Mouse (Mus musculus) CD8-positive naive resting alpha-beta T cell, adult 57 days (primary cell): ENCODE results near the gene Brap. TPM values are rescaled to one million over a fixed set of nuclear protein-coding genes. Genes with fewer than 3 reads are reported as not detected.

Experiments
- total RNA-seq: library from RNA; stranded (reverse); gene quantifications from one replicate; pipeline ENCODE4 v1.2.4, GENCODE M21; 2023

The Brap gene
- 103 TPM for total RNA-seq

DNA sequence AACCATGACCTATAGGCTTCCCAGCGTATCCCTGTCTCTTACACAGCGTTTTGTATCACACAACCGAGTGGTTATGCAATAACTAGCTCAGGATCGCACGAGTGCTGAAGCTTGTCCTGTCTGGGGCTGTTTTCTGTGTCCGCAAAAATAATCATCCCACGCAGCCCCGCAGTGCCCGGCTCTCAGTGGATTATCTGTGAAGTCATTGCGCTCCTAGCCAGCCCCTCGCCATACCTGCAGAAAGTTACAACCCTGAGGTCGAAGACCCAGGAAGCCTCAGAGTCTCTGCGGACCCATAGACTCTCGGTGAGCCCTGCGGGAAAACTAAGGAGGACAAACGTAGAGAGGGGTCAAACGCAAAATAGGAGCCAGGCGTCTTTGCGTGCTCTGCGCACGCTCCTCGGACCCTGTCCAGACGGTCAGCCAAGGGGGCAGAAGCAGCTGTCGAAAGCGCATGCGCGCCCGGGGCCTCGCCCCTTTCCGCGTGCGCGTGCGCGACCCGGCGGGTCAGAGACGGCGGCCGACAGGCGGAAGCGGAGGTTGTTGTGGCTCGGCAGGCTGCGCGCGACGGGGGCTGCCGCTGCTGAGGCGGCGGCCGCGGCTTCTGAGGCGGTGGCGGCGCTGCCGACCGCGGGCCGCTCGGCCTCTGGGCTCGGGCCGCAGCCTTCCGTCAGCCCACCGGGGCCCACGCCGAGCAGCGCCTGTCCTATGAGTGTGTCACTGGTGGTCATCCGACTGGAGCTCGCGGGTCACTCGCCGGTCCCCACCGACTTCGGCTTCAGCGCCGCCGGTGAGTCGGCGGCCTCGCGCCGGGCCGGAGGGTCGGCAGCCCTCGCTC, at the start of gene Brap, which contains the start of gene Acad10:
TSS of gene Brap (plus strand) at position 505 of the 838 bp plus-strand sequence.
TSS of gene Acad10 (minus strand) at position 456 of the 838 bp plus-strand sequence.

DNA sequence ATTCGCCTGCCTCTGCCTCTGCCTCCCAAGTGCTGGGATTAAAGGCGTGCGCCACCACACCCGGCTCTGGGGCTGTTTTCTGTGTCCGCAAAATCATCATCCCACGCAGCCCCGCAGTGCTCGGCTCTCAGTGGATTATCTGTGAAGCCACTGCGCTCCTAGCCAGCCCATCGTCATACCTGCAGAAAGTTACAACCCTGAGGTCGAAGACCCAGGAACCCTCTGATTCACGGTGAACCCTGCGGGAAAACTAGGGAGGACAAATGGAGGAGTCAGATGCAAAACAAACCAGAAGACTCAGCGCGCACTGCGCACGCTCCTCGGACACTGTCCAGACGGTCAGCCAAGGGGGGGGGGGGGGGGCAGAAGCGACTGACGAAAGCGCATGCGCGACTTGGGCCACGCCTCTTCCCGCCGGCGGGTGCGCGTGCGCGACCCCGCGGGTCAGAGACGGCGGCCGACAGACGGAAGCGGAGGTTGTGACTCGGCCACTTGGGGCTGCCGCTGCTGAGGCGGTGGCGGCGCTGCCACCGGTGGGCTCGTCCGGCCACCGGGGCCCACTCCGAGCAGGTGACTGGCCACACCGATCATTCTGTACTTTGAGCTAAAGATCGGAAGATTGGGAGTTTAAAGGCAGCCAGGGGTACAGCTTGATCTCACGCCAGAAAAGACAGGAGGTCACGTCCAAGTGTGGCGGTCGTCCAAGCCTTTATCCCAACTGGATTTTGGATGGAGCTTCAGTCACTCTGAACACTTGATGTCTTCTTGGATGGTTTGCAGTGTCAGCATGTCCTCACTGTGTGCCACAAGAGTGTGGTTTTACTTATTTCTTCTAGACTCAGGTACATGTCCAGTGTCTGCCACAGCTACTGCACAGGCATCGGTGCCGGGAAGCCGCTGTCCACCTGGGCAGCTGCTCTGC, 41.5 kb upstream of the Brap start, which contains the start of gene Acad12:
TSS of gene Acad12 (minus strand) at position 347 of the 922 bp plus-strand sequence.

GRCm38 (mm10) chr5:121711174-121711927, 51.0 kb downstream of the Brap start, which contains the start of gene Atxn2:
Gene Atxn2, plus strand, starts transcription at chr5:121711337.

Other genes starting within 250 kb of the Brap start
- gene Tmem116, start 208.7 kb upstream of the Brap start, total RNA-seq = 0.86 TPM
- 71.5 TPM for gene Erp29, start 208.1 kb upstream of the Brap start, total RNA-seq
- not detected for gene Adam1b, start 157.1 kb upstream of the Brap start, total RNA-seq
- 9.6 TPM for gene Adam1a, start 115.1 kb upstream of the Brap start, total RNA-seq
- not detected for gene Gm42878, start 115.1 kb upstream of the Brap start, total RNA-seq
- 87.6 TPM for gene Mapkapk5, start 114.7 kb upstream of the Brap start, total RNA-seq
- 56.4 TPM for gene Aldh2, start 66.7 kb upstream of the Brap start, total RNA-seq
- 11.8 TPM for gene Acad12, start 41.6 kb upstream of the Brap start, total RNA-seq
- 12.5 TPM for gene Acad10, start within 50 bp of the Brap start, total RNA-seq
- gene Atxn2, start 50.8 kb downstream of the Brap start, total RNA-seq = 99.3 TPM
- gene Sh2b3, start 177.1 kb downstream of the Brap start, total RNA-seq = 39.9 TPM
- gene Pheta1, start 188.4 kb downstream of the Brap start, total RNA-seq = 6.7 TPM